Mouse (Mus musculus) left cerebral cortex, postnatal 10 days (tissue): Measurements from ENCODE around the gene Rbm20. TPM values are rescaled to one million over a fixed set of nuclear protein-coding genes. Genes with fewer than 3 reads are reported as not detected.

Experiments used
- DNase-seq, 2 experiments: peaks; one replicate each; pipeline ENCODE4 v3.0.0; 2021 to 2022; ENCODE audit warnings: low spot score in 2 of 2, mixed read lengths in 1 of 2; ENCODE audit errors: extremely low spot score in 1 of 2
- intact Hi-C: fragments of 180-260 bp; cut with DNase I; formaldehyde crosslinking; loops from one replicate; pipeline ENCODE4 v1.15.1; 2025
- total RNA-seq, 2 experiments: library from RNA; stranded (reverse); gene quantifications; 2 replicates each; pipeline ENCODE4 v1.2.3; 2021

Gene Rbm20
- total RNA-seq, 2 experiments from 2014 or later: 1.9 to 2.4 TPM

GRCm38 (mm10) chr19:53708401-53708800, 31.3 kb downstream of the Rbm20 start:
- intact Hi-C loops: loop anchor here (5.0 kb wide), 1 partner anchor 56 kb away; no protein-coding TSS in a partner anchor
- DNase-seq: no peak

- intact Hi-C loops: no loop called here
- no peak for DNase-seq
Measured at GRCm38 (mm10) chr19:53710861-53711260, 33.8 kb downstream of the Rbm20 start.

GRCm38 (mm10) chr19:53711261-53711890, 34.3 kb downstream of the Rbm20 start:
- intact Hi-C loops: no loop called here
- no peak for DNase-seq

GRCm38 (mm10) chr19:53712297-53713025, 35.4 kb downstream of the Rbm20 start:
- DNase-seq: no peak

GRCm38 (mm10) chr19:53713364-53713763, 36.3 kb downstream of the Rbm20 start:
- intact Hi-C loops: no loop called here
- no peak for DNase-seq

More at GRCm38 (mm10) chr19:53712297-53713025, 35.4 kb downstream of the Rbm20 start:
- intact Hi-C loops: no loop called here

- DNase-seq: no peak
- intact Hi-C loops: no loop called here
Measured at GRCm38 (mm10) chr19:53716469-53716868, 39.4 kb downstream of the Rbm20 start.

- no peak for DNase-seq
- intact Hi-C loops: no loop called here
Measured at GRCm38 (mm10) chr19:53717364-53717763, 40.3 kb downstream of the Rbm20 start.

GRCm38 (mm10) chr19:53722186-53722585, 45.1 kb downstream of the Rbm20 start:
- intact Hi-C loops: no loop called here
- DNase-seq: no peak

- intact Hi-C loops: no loop called here
- DNase-seq: no peak
Measured at GRCm38 (mm10) chr19:53724053-53724452, 46.9 kb downstream of the Rbm20 start.

GRCm38 (mm10) chr19:53726340-53726739, 49.2 kb downstream of the Rbm20 start:
- no peak for DNase-seq
- intact Hi-C loops: no loop called here

- intact Hi-C loops: no loop called here
- DNase-seq: no peak
Measured at GRCm38 (mm10) chr19:53726755-53727154, 49.6 kb downstream of the Rbm20 start.

- DNase-seq: no peak
- intact Hi-C loops: no loop called here
Measured at GRCm38 (mm10) chr19:53727277-53727676, 50.2 kb downstream of the Rbm20 start.

GRCm38 (mm10) chr19:53727886-53728669, 51.0 kb downstream of the Rbm20 start:
- intact Hi-C loops: no loop called here
- DNase-seq: no peak

GRCm38 (mm10) chr19:53729919-53730318, 52.8 kb downstream of the Rbm20 start:
- no peak for DNase-seq
- intact Hi-C loops: no loop called here

GRCm38 (mm10) chr19:53731761-53732201, 54.7 kb downstream of the Rbm20 start:
- DNase-seq: no peak
- intact Hi-C loops: no loop called here

- DNase-seq: no peak
- intact Hi-C loops: no loop called here
Measured at GRCm38 (mm10) chr19:53734845-53735244, 57.7 kb downstream of the Rbm20 start.

GRCm38 (mm10) chr19:53738701-53739131, 61.6 kb downstream of the Rbm20 start:
- DNase-seq: no peak
- intact Hi-C loops: no loop called here

GRCm38 (mm10) chr19:53739570-53740266, 62.6 kb downstream of the Rbm20 start:
- intact Hi-C loops: no loop called here
- DNase-seq: no peak
